Mouse (Mus musculus) CH12F3 (cell line): Measurements from ENCODE around the gene Tfcp2l1.

ENCODE experiments used
- in situ Hi-C: fragments of 300-500 bp; cut with MboI; formaldehyde crosslinking; loops from 2 replicates; pipeline ENCODE4 v1.14.3; 2020; ENCODE audit warnings: low sequenced_read_pairs

Gene Tfcp2l1

GRCm38 (mm10) chr1:118649933-118650770 is 22.4 kb downstream of the Tfcp2l1 start:
- in situ Hi-C loops, result no loop called here

GRCm38 (mm10) chr1:118650771-118651080 is 23.0 kb downstream of the Tfcp2l1 start:
- in situ Hi-C loops, result no loop called here

- in situ Hi-C loops, result no loop called here
Measured at GRCm38 (mm10) chr1:118658716-118659115, 31.0 kb downstream of the Tfcp2l1 start.

GRCm38 (mm10) chr1:118660880-118661465 is 33.2 kb downstream of the Tfcp2l1 start:
- in situ Hi-C loops, result no loop called here

- in situ Hi-C loops, result no loop called here
Measured at GRCm38 (mm10) chr1:118663062-118663461, 35.3 kb downstream of the Tfcp2l1 start.

- in situ Hi-C loops, result no loop called here
Measured at GRCm38 (mm10) chr1:118667536-118667935, 39.8 kb downstream of the Tfcp2l1 start.

GRCm38 (mm10) chr1:118672196-118672595 is 44.5 kb downstream of the Tfcp2l1 start:
- in situ Hi-C loops, result no loop called here

- in situ Hi-C loops, result no loop called here
Measured at GRCm38 (mm10) chr1:118674176-118674575, 46.4 kb downstream of the Tfcp2l1 start.

- in situ Hi-C loops, result no loop called here
Measured at GRCm38 (mm10) chr1:118681980-118682379, 54.2 kb downstream of the Tfcp2l1 start.

GRCm38 (mm10) chr1:118683686-118684085 is 55.9 kb downstream of the Tfcp2l1 start:
- in situ Hi-C loops, result no loop called here

GRCm38 (mm10) chr1:118687726-118688125 is 60.0 kb downstream of the Tfcp2l1 start:
- in situ Hi-C loops, result no loop called here

- in situ Hi-C loops, result no loop called here
Measured at GRCm38 (mm10) chr1:118689830-118690229, 62.1 kb downstream of the Tfcp2l1 start.

- in situ Hi-C loops, result no loop called here
Measured at GRCm38 (mm10) chr1:118694436-118694835, 66.7 kb downstream of the Tfcp2l1 start.

- in situ Hi-C loops, result no loop called here
Measured at GRCm38 (mm10) chr1:118697906-118698305, 70.2 kb downstream of the Tfcp2l1 start.

- in situ Hi-C loops, result no loop called here
Measured at GRCm38 (mm10) chr1:118699118-118699890, 71.6 kb downstream of the Tfcp2l1 start.

- in situ Hi-C loops, result no loop called here
Measured at GRCm38 (mm10) chr1:118699961-118700360, 72.2 kb downstream of the Tfcp2l1 start.

GRCm38 (mm10) chr1:118711606-118712005 is 83.9 kb downstream of the Tfcp2l1 start:
- in situ Hi-C loops, result no loop called here

- in situ Hi-C loops, result no loop called here
Measured at GRCm38 (mm10) chr1:118716225-118716624, 88.5 kb downstream of the Tfcp2l1 start.

GRCm38 (mm10) chr1:118718055-118718454 is 90.3 kb downstream of the Tfcp2l1 start:
- in situ Hi-C loops, result no loop called here

GRCm38 (mm10) chr1:118719699-118720098 is 92.0 kb downstream of the Tfcp2l1 start:
- in situ Hi-C loops, result no loop called here

GRCm38 (mm10) chr1:118720474-118721095 is 92.8 kb downstream of the Tfcp2l1 start:
- in situ Hi-C loops, result no loop called here
